Mouse (Mus musculus) T-cell, adult 2 months (primary cell): Measurements from ENCODE around the gene Krt90.

Source experiments
- DNase-seq: peaks from one replicate; pipeline ENCODE4 v3.0.0; 2022; ENCODE audit warnings: low spot score

Gene Krt90

GRCm38 (mm10) chr15:101562850-101563249 lies at the start of gene Krt90:
Krt90 (minus strand) TSS chr15:101562950.
- DNase-seq: no peak

GRCm38 (mm10) chr15:101599123-101599522 lies 36.4 kb upstream of the Krt90 start:
- no peak for DNase-seq

- DNase-seq: no peak
These were observed 25.5 kb upstream of the Krt90 start for GRCm38 (mm10) chr15:101588216-101588615.

- no peak for DNase-seq
These were observed 21.7 kb upstream of the Krt90 start for GRCm38 (mm10) chr15:101584456-101584855.

GRCm38 (mm10) chr15:101583211-101583965 lies 20.6 kb upstream of the Krt90 start:
- DNase-seq: no peak

DNA sequence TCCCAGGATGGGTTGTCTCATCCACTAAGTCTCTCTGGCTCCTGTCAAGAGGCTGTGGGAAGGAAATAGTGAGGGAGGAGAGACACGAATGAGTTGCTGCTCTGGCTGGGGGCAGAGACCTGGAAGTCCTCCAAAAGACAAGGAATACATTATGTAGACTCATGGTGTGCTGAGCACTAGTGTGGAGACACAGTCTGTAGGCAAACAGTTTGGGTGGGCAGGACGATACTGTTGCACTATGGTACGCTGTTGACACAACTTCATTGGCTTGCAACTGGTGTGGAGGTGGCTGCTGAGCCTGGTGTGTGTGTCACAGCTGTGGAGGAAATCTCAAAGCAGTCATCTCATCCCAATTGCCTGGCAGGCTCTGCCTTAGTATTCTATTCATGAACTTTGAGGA lies 19.0 kb upstream of the Krt90 start:
- DNase-seq: no peak

DNA sequence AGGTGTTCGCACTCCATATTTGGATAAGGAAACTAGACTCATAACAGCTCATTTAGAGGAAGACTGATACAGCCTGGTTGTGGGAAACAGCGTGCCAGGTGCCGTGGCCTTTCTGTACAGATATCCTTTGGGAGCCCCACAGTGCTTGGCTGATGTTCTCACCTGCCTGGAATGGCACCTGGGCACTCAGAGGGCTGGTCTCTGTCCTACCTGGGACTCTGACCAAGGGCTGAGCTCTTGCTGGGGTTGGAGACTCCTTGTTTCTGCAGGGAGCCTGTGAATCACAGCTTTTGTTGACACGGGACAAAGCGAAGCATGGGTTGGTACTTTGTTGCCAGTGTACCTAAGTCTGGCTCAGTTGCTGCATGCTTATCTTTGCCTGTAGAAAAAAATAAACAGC lies 12.8 kb upstream of the Krt90 start:
- no peak for DNase-seq

GRCm38 (mm10) chr15:101573796-101574345 lies 11.1 kb upstream of the Krt90 start, which contains the start of gene Krt75:
Krt75 (minus strand) TSS chr15:101573904.
- DNase-seq: no peak

- no peak for DNase-seq
These were observed 5.0 kb upstream of the Krt90 start for GRCm38 (mm10) chr15:101567780-101568179.

DNA sequence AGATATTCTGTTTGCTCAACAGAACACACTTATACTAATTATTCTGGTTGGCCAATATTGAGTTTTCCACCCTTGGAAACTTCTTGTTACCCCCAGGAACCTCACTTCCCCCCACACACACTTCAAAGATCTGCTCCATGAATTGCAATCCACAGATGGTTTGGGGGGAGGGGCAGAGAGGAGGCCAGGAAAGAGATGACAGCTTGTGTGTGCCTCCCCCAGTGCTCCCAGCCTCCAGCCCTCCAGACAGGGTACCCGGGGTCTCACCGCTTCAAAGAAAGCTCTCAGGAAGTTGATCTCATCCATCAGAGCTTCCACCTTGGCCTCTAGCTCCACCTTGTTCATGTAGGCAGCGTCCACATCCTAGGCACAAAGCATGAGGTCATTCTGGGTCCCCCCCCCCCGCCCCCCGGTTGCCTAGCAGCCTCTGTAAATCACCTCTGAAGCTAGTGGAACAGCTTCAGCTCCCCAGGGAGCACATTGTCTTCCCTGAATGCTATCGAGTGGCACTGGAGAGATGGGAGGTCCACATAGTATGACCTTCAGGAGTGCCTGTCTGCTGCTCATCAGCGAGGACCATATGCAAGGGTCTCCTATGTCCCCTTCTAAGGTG lies 4.6 kb downstream of the Krt90 start:
- DNase-seq: no peak

DNA sequence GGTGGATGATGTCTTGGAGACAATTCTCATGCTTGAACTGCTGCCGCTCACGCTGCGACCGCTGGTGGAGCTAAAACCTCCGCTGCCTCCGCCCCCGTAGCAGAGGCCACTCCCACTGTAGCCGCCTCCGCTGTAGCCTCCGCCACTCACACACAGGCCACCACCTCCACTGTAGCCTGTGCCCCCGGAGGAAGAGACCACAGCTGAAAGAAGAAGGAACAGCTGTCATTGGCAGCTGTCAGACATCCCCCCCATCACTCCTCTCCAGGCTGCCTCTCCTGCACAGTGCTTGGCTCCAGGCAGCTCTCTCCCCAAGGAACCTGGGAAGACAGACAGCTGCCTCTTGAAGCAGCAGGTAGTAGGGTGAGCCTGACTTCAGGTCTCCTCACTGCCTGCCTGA lies 9.6 kb downstream of the Krt90 start:
- DNase-seq: no peak

- DNase-seq: no peak
These were observed 10.6 kb downstream of the Krt90 start for GRCm38 (mm10) chr15:101552188-101552587.

- no peak for DNase-seq
These were observed 12.2 kb downstream of the Krt90 start, which contains the start of gene Krt82 for GRCm38 (mm10) chr15:101550567-101550966. Krt82 (minus strand) TSS chr15:101550667.

- DNase-seq: no peak
These were observed 18.3 kb downstream of the Krt90 start for GRCm38 (mm10) chr15:101544478-101544877.

GRCm38 (mm10) chr15:101542543-101542942 lies 20.2 kb downstream of the Krt90 start:
- no peak for DNase-seq

GRCm38 (mm10) chr15:101538580-101538900 lies 24.2 kb downstream of the Krt90 start:
- DNase-seq: no peak

GRCm38 (mm10) chr15:101537864-101538579 lies 24.7 kb downstream of the Krt90 start:
- no peak for DNase-seq

- no peak for DNase-seq
These were observed 26.5 kb downstream of the Krt90 start for GRCm38 (mm10) chr15:101536054-101536850.

GRCm38 (mm10) chr15:101532720-101533119 lies 30.0 kb downstream of the Krt90 start, which contains the start of gene Krt84:
Krt84 (minus strand) TSS chr15:101532820.
- DNase-seq: no peak

DNA sequence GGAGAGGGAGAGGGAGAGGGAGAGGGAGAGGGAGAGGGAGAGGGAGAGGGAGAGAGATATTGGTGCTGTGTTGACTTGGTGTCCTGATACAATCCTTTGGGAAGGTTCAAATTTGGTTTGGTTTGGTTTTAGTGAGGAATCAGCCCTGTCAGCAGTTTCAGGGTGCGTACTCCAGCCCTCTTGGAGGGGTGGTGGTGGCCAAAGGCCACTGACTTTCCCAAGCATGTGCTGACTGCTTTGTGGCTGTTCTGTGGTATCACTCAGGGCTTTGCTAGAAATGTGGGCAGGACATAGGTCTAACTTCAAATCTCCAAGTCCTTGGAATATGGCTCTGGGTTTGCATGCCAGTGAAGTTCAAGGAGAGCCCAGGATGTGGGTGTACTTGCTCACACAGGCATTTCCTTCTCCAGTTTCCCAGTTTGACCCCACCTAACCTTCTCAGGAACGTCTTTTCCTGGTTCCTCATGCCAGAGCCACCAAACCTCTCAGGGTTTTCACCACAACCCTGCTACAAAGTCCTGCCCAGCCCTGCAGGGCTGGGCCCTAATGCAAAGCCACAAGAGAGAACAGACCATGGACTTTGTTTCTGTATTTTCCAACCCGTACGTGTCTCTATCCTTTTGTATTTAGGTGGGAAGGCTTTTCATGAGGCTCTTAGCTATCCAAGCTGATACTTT lies 40.1 kb downstream of the Krt90 start:
- no peak for DNase-seq

- no peak for DNase-seq
These were observed 43.0 kb downstream of the Krt90 start for GRCm38 (mm10) chr15:101519792-101520191.
